Mouse (Mus musculus): Measurements from ENCODE around the gene Mxd3. TPM values are rescaled to one million over a fixed set of nuclear protein-coding genes. Genes with fewer than 3 reads are reported as not detected.

Gene Mxd3
- polyA plus RNA-seq, 1 experiment from 2014 or later, result 31.0 TPM

DNA sequence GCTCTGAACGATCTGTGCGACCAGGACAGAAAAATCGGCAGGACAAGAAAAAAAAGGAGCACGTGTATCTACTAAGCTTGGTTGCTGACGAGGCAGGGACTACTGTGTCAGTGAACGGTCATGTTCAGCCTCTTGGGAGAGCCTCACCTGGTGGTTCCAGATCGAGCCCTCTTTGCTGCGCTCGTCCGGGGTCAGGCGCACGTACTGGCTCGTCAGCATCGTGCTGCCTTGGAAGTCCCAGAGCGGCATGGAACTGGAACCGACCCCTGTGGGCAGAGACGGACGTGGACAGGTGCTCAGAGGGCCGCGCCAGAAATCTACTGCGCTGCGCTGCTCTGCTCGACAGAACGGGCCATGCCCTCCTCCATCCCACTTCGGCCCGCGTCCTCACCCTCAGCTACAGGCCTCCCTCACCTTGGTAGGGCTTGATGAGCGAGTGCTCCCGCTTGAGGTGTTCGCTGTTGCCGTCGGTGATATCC, 32.4 kb upstream of the Mxd3 start:
- H3K9me3 ChIP-seq (replicated peaks), result no peaks in the 10 kb centered on the region
- peaks cover 41% of the 10 kb centered on the region for H3K36me3 ChIP-seq
- H3K4me1 ChIP-seq, result peaks cover 19% of the 10 kb centered on the region
- peak overlapping the region; percentile 72 for H3K4me2 ChIP-seq
- under 1% methylated on average over 32 of the region's 32 CpGs for WGBS
- peak overlapping the region; percentile 97 for H3K27ac ChIP-seq
- peak; percentile 45 for ATAC-seq (replicated peaks; ENCODE audit: low FRiP score)
- H3K4me3 ChIP-seq (replicated peaks), result peak overlapping the region; percentile 83
- no peaks in the 10 kb centered on the region for H3K27me3 ChIP-seq
- H3K9ac ChIP-seq, result peak overlapping the region; percentile 91

DNA sequence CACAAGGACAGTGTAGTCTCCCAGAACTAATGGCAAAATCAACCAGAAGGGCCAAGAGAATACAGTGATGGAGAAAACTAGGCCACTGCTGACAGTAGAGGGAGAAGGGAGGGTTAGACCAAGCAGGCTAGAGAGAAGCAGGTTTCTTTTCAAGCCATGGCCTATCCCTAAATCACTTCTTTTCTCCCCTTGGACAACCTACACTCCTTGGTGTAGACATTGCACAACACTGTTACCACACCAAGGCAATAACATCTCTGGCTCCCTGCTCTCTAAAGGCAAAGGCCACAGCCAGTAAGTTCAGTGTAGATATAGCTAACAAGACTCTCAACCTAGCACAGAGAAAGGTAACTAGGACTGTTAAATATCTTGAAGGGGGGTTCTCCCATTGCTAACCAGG, 31.5 kb upstream of the Mxd3 start:
- Histone ChIP-seq H3K27me3 (no peaks in the 10 kb centered on the region), H3K4me1 (peaks cover 19% of the 10 kb centered on the region), H3K4me3 (replicated peaks) (peak overlapping the region; percentile 83), H3K4me2 (peak overlapping the region; percentile 72), H3K9me3 (replicated peaks) (no peaks in the 10 kb centered on the region), H3K27ac (no peak overlapping the region), H3K36me3 (peaks cover 48% of the 10 kb centered on the region), H3K9ac (peak overlapping the region; percentile 91; the same call in 1 of the 2 replicates)
- no peak for ATAC-seq (replicated peaks; ENCODE audit: low FRiP score)

DNA sequence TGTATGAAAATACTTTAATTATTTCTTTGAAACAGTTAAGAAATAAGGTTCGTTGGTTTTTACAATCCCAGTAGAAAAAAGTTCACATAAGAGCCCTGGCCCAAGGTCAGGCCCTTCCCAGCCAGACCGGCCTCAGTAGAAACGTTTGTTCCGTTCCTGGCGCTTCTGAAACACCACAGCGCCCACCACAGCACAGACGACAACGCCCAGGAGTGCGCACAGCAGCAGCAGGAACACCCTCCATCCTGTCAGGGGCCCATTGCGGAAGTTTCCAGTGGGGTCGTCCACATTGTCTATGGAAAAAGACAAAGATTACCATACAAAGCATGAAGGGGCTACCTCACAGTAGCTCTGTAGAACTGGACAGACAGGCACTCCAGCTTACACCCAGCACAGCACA, 17.1 kb upstream of the Mxd3 start:
- H3K4me2 ChIP-seq, result no peak overlapping the region
- no peak for ATAC-seq (replicated peaks; ENCODE audit: low FRiP score)
- no peak overlapping the region for H3K9ac ChIP-seq
- H3K27me3 ChIP-seq, result no peaks in the 10 kb centered on the region
- H3K27ac ChIP-seq, result no peak overlapping the region
- H3K4me1 ChIP-seq, result no peaks in the 10 kb centered on the region
- no peak overlapping the region for H3K4me3 ChIP-seq (replicated peaks)
- H3K9me3 ChIP-seq (replicated peaks), result no peaks in the 10 kb centered on the region
- WGBS, result 82% methylated on average over 11 of the region's 11 CpGs
- peaks cover 81% of the 10 kb centered on the region for H3K36me3 ChIP-seq

DNA sequence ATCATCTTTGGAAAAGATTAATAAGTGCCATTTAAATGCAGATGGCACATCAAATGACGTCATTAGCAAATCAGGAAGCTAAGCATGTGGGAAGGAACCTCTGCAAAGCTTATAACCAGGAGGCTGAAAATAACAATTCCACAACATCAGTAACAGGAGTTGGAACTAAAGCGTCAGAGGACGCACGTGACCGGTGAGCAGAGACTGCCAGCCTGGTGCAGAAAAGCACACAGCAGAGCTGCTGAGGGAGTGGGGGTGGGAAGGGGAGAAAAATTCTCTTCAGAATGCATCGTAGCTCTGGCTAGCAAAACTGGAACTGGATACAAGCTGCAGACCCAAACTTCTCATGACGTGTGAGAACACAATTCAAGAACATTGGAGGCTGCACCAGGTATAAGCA, 14.7 kb upstream of the Mxd3 start:
- no peaks in the 10 kb centered on the region for H3K4me1 ChIP-seq
- H3K4me3 ChIP-seq (replicated peaks), result no peak overlapping the region
- no peak overlapping the region for H3K27ac ChIP-seq
- peaks cover 58% of the 10 kb centered on the region for H3K36me3 ChIP-seq
- no peak for ATAC-seq (replicated peaks; ENCODE audit: low FRiP score)
- H3K27me3 ChIP-seq, result no peaks in the 10 kb centered on the region
- WGBS, result 94% methylated on average over 7 of the region's 7 CpGs
- no peak overlapping the region for H3K9ac ChIP-seq
- H3K9me3 ChIP-seq (replicated peaks), result no peaks in the 10 kb centered on the region
- H3K4me2 ChIP-seq, result no peak overlapping the region

DNA sequence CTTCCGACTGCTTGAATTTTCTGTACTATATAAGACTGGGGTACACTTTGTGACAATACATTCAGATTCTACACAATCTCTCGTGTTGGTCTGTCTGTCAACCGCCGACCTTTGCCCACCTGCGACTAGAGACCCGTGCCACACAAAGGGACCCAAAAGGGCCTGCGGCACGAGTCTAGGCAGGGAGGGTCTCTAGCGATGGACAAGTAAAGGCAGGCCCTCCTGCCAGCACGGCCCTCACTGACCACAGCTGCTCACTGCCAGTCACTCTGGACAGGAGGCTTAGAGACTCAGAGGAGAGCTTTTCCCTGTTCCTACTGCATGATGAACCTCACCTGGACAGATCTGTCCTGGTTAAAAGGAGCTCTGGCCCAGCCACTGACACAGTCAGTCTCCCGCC, 12.8 kb upstream of the Mxd3 start:
- 49% methylated on average over 11 of the region's 11 CpGs for WGBS
- no peaks in the 10 kb centered on the region for H3K27me3 ChIP-seq
- H3K9ac ChIP-seq, result no peak overlapping the region
- no peak overlapping the region for H3K27ac ChIP-seq
- H3K4me2 ChIP-seq, result no peak overlapping the region
- ATAC-seq (replicated peaks; ENCODE audit: low FRiP score), result no peak
- peaks cover 40% of the 10 kb centered on the region for H3K36me3 ChIP-seq
- H3K4me1 ChIP-seq, result no peaks in the 10 kb centered on the region
- no peaks in the 10 kb centered on the region for H3K9me3 ChIP-seq (replicated peaks)
- no peak overlapping the region for H3K4me3 ChIP-seq (replicated peaks)

- ATAC-seq (replicated peaks; ENCODE audit: low FRiP score), result no peak
- Histone ChIP-seq H3K27me3 (no peaks in the 10 kb centered on the region), H3K4me2 (no peak overlapping the region), H3K9me3 (replicated peaks) (no peaks in the 10 kb centered on the region), H3K27ac (no peak overlapping the region), H3K36me3 (peaks cover 8% of the 10 kb centered on the region), H3K9ac (no peak overlapping the region), H3K4me3 (replicated peaks) (no peak overlapping the region), H3K4me1 (no peaks in the 10 kb centered on the region)
- 21% methylated on average over 2 of the region's 2 CpGs for WGBS
Measured at GRCm38 (mm10) chr13:55339259-55339658, 9.6 kb upstream of the Mxd3 start.

DNA sequence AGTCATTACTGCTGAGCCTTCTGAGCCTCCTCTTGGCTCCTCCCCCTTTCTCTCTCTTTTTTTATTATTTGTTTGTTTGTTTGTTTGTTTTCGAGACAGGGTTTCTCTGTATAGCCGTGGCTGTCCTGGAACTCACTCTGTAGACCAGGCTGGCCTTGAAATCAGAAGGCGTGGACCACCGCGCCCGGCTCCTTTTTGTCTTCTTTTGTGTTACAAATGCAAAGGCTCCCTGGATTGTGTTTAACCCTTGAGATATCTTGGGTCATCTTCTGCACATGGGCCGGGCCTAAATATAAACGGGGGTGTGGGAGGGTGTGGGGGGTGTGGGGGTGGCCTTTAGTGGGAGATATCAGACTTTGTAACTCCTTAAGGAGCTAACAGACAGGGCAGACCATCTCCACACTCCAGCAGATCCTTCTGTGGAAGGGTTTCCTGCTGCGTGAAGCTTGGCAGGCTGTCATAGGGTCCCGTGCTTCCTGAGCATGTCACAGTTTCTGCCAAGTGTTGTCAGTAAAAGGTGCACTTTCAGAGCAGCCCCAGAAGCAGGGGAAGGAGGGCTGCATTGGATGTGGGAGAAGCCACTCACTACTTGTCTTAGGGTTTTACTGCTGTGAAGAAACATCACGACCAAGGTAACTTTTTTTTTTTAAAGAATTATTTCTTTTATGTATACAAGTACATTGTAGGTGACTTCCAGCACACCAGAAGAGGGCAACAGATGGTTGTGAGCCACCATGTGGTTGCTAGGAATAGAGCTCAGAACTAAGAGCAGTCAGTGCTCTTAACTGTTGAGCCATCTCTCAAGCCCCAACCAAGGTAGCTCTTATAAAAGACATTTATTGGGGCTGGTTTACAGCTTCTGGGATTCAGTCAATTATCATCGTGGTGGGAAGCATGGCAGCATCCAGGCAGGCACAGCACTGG, 8.8 kb upstream of the Mxd3 start:
- no peak overlapping the region for H3K27ac ChIP-seq
- no peaks in the 10 kb centered on the region for H3K9me3 ChIP-seq (replicated peaks)
- no peaks in the 10 kb centered on the region for H3K4me1 ChIP-seq
- no peak for ATAC-seq (replicated peaks; ENCODE audit: low FRiP score)
- H3K4me3 ChIP-seq (replicated peaks), result no peak overlapping the region
- H3K36me3 ChIP-seq, result no peaks in the 10 kb centered on the region
- 60% methylated on average over 12 of the region's 12 CpGs for WGBS
- H3K27me3 ChIP-seq, result no peaks in the 10 kb centered on the region
- no peak overlapping the region for H3K4me2 ChIP-seq
- H3K9ac ChIP-seq, result no peak overlapping the region

- Histone ChIP-seq H3K27ac (0 out of 2 replicates have a peak overlapping the region, but pooled peaks have one; percentile 8), H3K4me2 (no peak overlapping the region), H3K36me3 (no peaks in the 10 kb centered on the region), H3K4me3 (replicated peaks) (no peak overlapping the region), H3K9ac (no peak overlapping the region), H3K4me1 (no peaks in the 10 kb centered on the region), H3K27me3 (no peaks in the 10 kb centered on the region), H3K9me3 (replicated peaks) (no peaks in the 10 kb centered on the region)
- 44% methylated on average over 10 of the region's 10 CpGs for WGBS
- 0 out of 2 replicates have a peak, but pooled peaks have one; percentile 46 for ATAC-seq (replicated peaks; ENCODE audit: low FRiP score)
Measured at GRCm38 (mm10) chr13:55337341-55337975, 7.8 kb upstream of the Mxd3 start.

- Histone ChIP-seq H3K27me3 (no peaks in the 10 kb centered on the region), H3K27ac (no peak overlapping the region), H3K9me3 (replicated peaks) (no peaks in the 10 kb centered on the region), H3K4me1 (peaks cover 5% of the 10 kb centered on the region), H3K9ac (no peak overlapping the region), H3K36me3 (no peaks in the 10 kb centered on the region), H3K4me2 (no peak overlapping the region), H3K4me3 (replicated peaks) (no peak overlapping the region)
- no peak for ATAC-seq (replicated peaks; ENCODE audit: low FRiP score)
- 84% methylated on average over 4 of the region's 4 CpGs for whole genome bisulfite sequencing
Measured at GRCm38 (mm10) chr13:55335701-55336100, 6.1 kb upstream of the Mxd3 start.

DNA sequence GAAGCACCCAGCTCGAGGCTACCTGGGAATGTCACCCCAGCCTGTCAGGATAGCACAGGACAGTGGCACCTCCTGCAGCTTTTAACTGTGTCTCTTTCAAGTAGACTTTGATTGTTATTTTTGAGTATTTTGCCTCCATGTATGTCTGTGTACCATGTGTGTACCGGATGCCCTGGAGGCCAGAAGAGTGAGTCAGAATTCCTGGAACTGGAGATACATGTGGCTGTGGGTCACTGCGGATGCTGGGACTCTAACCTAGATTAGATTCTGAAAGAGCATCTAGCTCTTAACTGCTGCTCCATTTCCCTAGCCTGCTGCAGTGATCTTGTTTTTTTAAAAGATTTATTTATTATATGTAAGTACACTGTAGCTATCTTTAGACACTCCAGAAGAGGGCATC, 2.7 kb upstream of the Mxd3 start:
- H3K27me3 ChIP-seq, result no peaks in the 10 kb centered on the region
- no peak overlapping the region for H3K4me2 ChIP-seq
- ATAC-seq (replicated peaks; ENCODE audit: low FRiP score), result no peak
- no peaks in the 10 kb centered on the region for H3K36me3 ChIP-seq
- no peak overlapping the region for H3K9ac ChIP-seq
- H3K27ac ChIP-seq, result no peak overlapping the region
- no peak overlapping the region for H3K4me3 ChIP-seq (replicated peaks)
- 83% methylated on average over 3 of the region's 3 CpGs for WGBS
- H3K9me3 ChIP-seq (replicated peaks), result no peaks in the 10 kb centered on the region
- H3K4me1 ChIP-seq, result peaks cover 32% of the 10 kb centered on the region

DNA sequence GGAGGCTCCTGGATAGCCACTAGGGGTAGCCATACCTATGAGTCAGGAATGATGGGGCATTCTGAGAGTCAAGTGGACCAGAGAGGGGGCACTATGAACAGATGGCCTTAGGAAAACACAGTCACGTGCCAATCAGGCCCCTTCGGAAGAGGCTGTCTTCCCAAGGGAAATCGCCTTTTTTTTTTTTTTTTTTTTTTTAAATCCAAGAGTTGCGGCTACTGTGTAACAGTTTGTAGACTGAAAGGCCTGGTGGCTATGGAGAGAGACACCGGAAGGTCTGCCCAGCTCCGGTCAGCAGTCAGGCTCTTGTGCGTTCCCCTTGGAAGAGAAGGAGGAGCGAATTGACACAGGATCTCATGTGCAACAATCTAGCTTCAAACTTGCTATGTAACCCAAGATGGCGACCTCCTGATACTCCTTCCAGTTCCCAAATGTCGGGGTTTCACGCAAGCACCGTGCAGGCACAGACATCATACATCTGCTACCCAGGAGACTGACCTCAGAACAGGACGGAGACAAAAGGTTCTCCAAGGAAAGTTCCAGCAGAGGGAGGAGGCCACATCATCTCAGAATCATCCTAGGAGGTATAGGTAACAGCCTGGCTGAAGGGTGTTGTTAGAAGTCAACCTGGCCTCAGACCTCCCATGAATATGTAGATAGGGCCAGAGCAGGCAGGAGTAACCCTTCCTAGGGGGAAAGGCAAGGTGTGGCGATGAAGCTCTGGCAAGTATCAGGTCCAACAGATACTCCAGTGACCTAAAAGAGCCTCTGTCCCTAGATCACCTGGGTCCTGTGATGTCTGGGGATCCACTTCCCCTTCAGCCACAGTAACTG, 1.2 kb upstream of the Mxd3 start:
- Histone ChIP-seq H3K27me3 (no peaks in the 10 kb centered on the region), H3K4me2 (peak overlapping the region; percentile 94), H3K4me1 (peaks cover 42% of the 10 kb centered on the region), H3K36me3 (peaks cover 12% of the 10 kb centered on the region), H3K27ac (peak overlapping the region; percentile 97), H3K9ac (peak overlapping the region; percentile 76), H3K4me3 (replicated peaks) (peak overlapping the region; percentile 78), H3K9me3 (replicated peaks) (no peaks in the 10 kb centered on the region)
- 40% methylated on average over 14 of the region's 14 CpGs for WGBS
- ATAC-seq (replicated peaks; ENCODE audit: low FRiP score), result no peak

Measured in kidney, embryonic 15.5 days (tissue).